Mouse (Mus musculus) kidney, adult 2 months (tissue): ENCODE data around the gene Cog4. TPM values are rescaled to one million over a fixed set of nuclear protein-coding genes. Genes with fewer than 3 reads are reported as not detected.
A peak's percentile ranks its signal among the peaks of the same experiment; 100 is the strongest.

Experiments
- DNase-seq: peaks from one replicate; pipeline ENCODE4 v3.0.0; 2021
- H3K27ac ChIP-seq: fragments of 200-500 bp; 2 replicates; pipeline ENCODE4 v1.5.1; 2012; ENCODE audit warnings: low read depth, low read length, control low read depth, inconsistent platforms; ENCODE audit not compliant: insufficient read depth
- H3K27me3 ChIP-seq: fragments of 200-500 bp; replicated peaks from 2 replicates; pipeline ENCODE4 v1.6.1; 2012; ENCODE audit warnings: mild to moderate bottlenecking, moderate library complexity, low read length, inconsistent platforms; ENCODE audit not compliant: control insufficient read depth, insufficient read depth
- H3K36me3 ChIP-seq: fragments of 200-500 bp; 2 replicates; pipeline ENCODE4 v1.6.1; 2012; ENCODE audit warnings: mild to moderate bottlenecking, moderate library complexity, low read length, inconsistent platforms; ENCODE audit not compliant: control insufficient read depth, insufficient read depth
- H3K4me1 ChIP-seq: fragments of 200-500 bp; 2 replicates; pipeline ENCODE4 v1.6.1; 2011; ENCODE audit warnings: low read length; ENCODE audit not compliant: control insufficient read depth, insufficient read depth
- H3K4me3 ChIP-seq: fragments of 200-500 bp; 2 replicates; pipeline ENCODE4 v1.5.1; 2011; ENCODE audit warnings: mild to moderate bottlenecking, low read depth, low read length, control low read depth; ENCODE audit not compliant: insufficient read depth
- CTCF ChIP-seq: fragments of 200-500 bp; conservative IDR thresholded peaks from 2 replicates; pipeline ENCODE4 v1.5.1; 2011; ENCODE audit warnings: low read depth, mild to moderate bottlenecking, control low read depth, low read length, moderate library complexity, mixed read lengths; ENCODE audit not compliant: insufficient read depth, insufficient read length
- POLR2A ChIP-seq: fragments of 200-500 bp; IDR thresholded peaks from one replicate; pipeline ENCODE4 v1.6.1; 2011; ENCODE audit warnings: low read depth, low read length, control low read depth
- WGBS: fragments of 180-500 bp; shearing (Covaris S2); methylation state at CpG from one replicate; pipeline ENCODE4 v1.1.7; 2018; 5-methylcytosine and 5-hydroxymethylcytosine counted together
- polyA plus RNA-seq: library from polyadenylated mRNA; depleted of rRNA; stranded (reverse); fragments of >200 nt; gene quantifications from 2 replicates; pipeline ENCODE4 v1.2.3, GENCODE M21; 2012

Gene Cog4
- polyA plus RNA-seq, 1 experiment = 42.9 TPM

DNA sequence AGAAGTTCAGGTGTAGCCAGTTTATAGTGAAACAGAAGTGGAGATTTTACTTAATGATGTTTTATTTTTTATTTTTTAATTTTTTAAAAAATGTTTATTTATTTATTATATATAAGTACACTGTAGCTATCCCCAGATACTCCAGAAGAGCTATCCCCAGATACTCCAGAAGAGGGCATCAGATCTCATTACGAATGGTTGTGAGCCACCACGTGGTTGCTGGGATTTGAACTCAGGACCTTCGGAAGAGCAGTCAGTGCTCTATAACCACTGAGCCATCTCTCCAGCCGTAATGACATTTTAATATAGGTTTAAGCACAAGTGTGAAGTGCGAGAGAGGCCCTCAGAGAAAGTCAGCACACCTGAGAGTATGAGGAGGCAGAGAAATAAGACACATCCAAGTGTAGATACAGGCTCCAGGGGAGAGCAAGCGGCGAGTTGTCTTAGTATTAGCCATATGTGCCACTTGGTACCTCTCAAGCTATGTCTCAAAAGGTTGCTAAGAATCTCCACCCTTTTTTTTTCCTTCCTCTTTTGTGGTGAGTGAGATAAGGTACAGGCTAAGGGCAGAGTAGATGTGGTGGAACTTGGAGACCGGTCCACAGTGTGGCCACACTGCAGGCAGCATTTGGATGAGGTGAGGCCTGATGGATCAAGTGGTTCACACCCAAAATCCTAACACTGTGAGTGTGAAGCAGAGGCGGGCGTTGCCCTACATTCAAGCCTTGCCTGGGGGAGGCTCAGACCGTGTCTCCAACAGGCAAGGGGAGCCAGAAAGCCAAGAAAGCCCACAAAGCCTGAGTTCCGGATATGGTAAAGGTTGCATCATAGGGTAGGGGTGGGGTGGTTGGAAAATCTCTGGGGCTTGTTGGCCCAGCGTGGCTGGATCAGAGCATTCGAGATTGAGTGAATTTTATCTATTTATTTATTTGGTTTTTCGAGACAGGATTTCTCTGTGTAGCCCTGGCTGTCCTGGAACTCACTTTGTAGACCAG is 65.5 kb downstream of the Cog4 start:
- Histone ChIP-seq H3K36me3 (no peaks in the 10 kb centered on the region), H3K4me1 (no peaks in the 10 kb centered on the region), H3K27ac (no peak overlapping the region), H3K4me3 (no peak overlapping the region), H3K27me3 (no peaks in the 10 kb centered on the region)
- 86% methylated on average over 15 of the region's 15 CpGs for WGBS
- no peak for DNase-seq
- no peak for TF ChIP-seq CTCF
- no peak for TF ChIP-seq POLR2A

DNA sequence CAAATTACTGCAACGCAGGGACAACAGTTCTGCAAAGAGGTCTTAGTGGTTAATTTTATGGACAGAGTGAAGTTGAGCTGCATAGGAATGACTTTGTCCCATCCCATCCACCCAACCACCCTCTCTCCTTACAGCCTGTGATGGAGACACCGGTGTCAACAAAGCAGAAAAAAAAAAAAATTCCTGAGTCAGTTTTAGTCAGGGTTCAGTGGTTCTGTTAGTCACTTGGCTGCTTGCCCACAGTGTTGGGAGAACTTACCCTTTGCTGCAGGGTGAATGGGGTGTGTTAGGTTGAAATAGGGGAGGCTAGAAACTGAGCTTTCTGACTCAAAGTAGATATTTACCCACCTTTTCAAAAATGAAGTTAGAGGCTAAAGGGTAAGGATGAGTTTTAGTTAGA is 71.0 kb downstream of the Cog4 start:
- TF ChIP-seq POLR2A = no peak
- no peak for TF ChIP-seq CTCF
- WGBS = 14% methylated on average over 2 of the region's 2 CpGs
- Histone ChIP-seq H3K27ac (peak overlapping the region; percentile 45; the same call in 1 of the 2 replicates), H3K27me3 (no peaks in the 10 kb centered on the region), H3K4me3 (no peak overlapping the region), H3K36me3 (no peaks in the 10 kb centered on the region), H3K4me1 (peaks cover 15% of the 10 kb centered on the region; the same call in 1 of the 2 replicates)
- peak; percentile 96 for DNase-seq

DNA sequence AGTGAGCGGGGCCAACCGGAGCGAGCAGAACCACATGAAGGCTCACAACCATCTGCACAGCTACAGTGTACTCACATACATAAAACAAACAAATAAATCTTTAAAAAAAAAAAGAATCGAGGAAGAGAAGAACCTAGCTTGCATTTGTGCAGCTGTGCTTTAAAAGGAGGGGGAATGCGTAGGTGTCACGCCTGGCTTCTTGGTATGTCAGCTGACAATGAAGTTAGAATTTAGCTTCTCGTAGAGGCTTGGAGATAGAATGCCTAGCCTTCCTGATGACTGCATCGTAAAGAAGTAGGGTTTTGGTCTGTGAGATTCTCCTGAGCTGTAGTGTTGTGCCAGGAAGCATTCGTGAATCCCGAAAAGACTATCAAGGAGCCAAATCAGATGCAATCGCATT is 71.6 kb downstream of the Cog4 start:
- peak; percentile 24 for DNase-seq
- peak overlapping the region; percentile 19; the same call in 1 of the 2 replicates for H3K27ac ChIP-seq
- TF ChIP-seq CTCF = no peak
- TF ChIP-seq POLR2A = no peak
- no peaks in the 10 kb centered on the region for H3K27me3 ChIP-seq
- 54% methylated on average over 11 of the region's 11 CpGs for WGBS
- no peak overlapping the region for H3K4me3 ChIP-seq
- H3K36me3 ChIP-seq = no peaks in the 10 kb centered on the region
- peaks cover 15% of the 10 kb centered on the region; the same call in 1 of the 2 replicates for H3K4me1 ChIP-seq

DNA sequence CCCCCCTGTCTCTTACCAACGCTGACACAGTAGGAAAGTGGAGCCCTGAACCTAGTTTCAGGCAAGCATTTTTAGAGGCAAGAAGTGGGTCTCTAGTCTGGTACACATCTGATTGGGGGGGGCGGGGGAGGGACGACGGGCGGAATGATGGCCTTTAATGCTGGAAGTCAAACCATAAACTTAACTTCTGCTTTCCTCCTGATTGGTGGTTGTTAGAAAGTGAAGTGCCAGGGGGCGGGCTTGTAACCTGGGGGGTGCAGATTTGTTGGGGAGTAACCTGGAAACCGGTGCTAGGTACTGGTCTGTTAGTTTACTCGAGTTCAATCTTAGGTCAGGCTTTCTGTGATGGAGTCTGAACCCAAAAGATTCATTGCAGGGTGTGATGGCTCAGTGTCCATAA is 72.1 kb downstream of the Cog4 start:
- Histone ChIP-seq H3K4me1 (peaks cover 15% of the 10 kb centered on the region; the same call in 1 of the 2 replicates), H3K4me3 (no peak overlapping the region), H3K27ac (peak overlapping the region; percentile 19), H3K36me3 (no peaks in the 10 kb centered on the region), H3K27me3 (no peaks in the 10 kb centered on the region)
- DNase-seq = no peak
- WGBS = 39% methylated on average over 8 of the region's 8 CpGs
- no peak for TF ChIP-seq CTCF

DNA sequence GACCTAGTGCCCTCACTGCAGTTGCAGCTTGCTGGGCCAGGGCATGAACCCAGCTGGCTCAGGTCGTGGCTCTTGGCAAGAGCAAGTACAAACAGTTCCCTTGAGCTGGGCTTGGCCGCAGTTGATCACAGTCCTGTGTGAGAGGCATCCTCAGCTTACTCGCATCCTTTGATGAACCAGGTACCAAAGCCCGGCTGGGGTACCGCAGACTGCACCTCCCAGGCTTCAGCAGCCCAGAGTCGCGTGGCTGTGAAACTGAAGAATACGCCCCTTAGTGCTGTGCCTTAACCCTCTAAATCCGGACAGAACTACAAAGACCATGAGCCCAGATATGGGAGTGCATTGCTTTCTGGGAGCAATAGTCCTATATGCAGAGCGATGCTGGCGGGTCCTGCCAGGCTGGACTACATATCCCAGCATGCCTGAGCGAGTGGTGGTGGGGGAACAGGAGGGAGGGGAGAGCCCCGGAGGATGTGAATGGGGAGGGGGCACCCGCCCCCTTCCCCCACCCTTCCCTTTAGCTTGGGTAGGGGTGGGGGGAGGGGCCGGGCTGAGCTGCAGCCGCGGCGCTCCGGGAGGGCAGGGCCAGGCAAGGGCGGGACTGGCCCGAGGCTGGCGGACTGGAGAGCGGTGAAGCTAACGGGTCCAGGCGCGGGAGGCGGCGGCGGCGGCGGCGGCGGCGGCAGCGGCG is 73.1 kb downstream of the Cog4 start, which contains the start of gene St3gal2:
TSS of gene St3gal2 (plus strand) at position 582 of the 691 bp plus-strand sequence.
- Histone ChIP-seq H3K4me1 (peaks cover 15% of the 10 kb centered on the region; the same call in 1 of the 2 replicates), H3K27me3 (no peaks in the 10 kb centered on the region), H3K4me3 (peak within 1 kb of the TSS; percentile 72), H3K27ac (peak within 1 kb of the TSS; percentile 44), H3K36me3 (no peaks in the 10 kb centered on the region)
- peak; percentile 93 for DNase-seq
- 0% methylated on average over 33 of the region's 36 CpGs for WGBS
- TF ChIP-seq POLR2A (no peak), CTCF (no peak)

DNA sequence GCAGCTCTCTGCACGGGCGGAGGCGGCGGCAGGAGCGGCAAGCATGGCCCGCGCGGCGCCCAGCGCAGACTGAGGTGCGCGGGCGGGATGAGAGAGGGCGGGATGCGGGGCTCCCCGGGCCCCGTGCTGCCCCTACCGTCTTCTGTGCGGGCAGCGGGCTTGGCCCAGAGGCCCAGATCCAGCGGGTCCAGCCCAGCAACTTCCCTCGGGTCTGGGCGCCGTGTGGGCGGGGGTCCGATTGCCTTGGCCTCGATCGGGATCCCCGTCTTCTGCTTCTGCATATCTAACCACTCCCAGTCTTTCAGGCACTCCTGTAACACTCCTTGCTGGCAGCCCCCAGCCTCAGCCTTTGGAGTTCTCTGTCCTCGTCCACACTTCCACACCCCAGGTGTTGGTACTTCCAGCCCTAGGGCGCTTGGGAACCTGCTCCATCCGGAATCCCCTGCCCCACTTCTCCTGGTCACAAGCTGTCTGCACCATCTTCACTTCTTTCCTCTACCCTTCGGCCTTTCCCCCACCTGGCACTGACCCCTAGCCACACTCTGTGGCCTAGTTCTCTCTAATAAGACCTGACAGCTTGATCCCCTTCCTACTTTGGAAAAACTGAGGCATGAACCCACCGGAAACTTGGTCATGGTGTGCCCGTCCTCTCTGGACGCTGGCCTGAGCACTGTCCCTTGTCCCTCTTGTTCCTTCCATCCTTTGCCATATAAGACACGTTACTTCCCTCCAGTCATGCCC is 73.8 kb downstream of the Cog4 start:
- 5% methylated on average over 37 of the region's 37 CpGs for WGBS
- Histone ChIP-seq H3K4me1 (peaks cover 15% of the 10 kb centered on the region; the same call in 1 of the 2 replicates), H3K4me3 (peak overlapping the region; percentile 72), H3K27ac (peak overlapping the region; percentile 37), H3K36me3 (no peaks in the 10 kb centered on the region), H3K27me3 (no peaks in the 10 kb centered on the region)
- no peak for TF ChIP-seq POLR2A
- no peak for TF ChIP-seq CTCF
- no peak for DNase-seq

DNA sequence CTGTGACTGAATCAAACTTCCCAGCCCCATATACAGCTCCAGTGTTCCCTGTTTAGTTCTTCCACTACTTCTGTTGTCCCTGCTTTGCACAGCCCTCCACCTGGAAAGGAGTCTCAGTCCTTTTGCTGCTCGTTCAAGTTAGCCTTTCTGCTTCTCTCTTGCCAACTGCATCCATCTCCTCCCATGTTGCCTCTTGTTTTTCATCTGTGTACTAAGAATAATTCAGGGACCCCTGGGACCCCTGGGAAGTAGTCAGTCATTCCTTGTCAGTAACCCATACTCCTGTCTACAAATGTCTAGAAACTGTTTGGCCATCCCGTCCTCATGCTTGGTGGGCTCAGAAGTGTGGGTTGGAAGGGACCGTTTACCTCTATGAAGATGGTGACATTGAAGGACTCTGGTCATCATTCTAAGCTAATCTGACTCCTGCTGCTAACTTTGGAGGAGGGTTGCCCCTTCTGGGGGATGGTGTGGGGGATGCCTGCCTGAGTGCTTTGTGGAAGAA is 74.4 kb downstream of the Cog4 start:
- H3K4me3 ChIP-seq = peak overlapping the region; percentile 72
- no peak for TF ChIP-seq POLR2A
- no peak for TF ChIP-seq CTCF

More for the DNA sequence above, 74.4 kb downstream of the Cog4 start:
- peak overlapping the region; percentile 37 for H3K27ac ChIP-seq
- no peaks in the 10 kb centered on the region for H3K36me3 ChIP-seq
- peaks cover 15% of the 10 kb centered on the region; the same call in 1 of the 2 replicates for H3K4me1 ChIP-seq
- DNase-seq = no peak
- H3K27me3 ChIP-seq = no peaks in the 10 kb centered on the region
- 45% methylated on average over 3 of the region's 3 CpGs for WGBS
